Mouse (Mus musculus): ENCODE results near the gene Hoxb6.

The Hoxb6 gene

GRCm38 (mm10) chr11:96291681-96292564, at the start of gene Hoxb6:
Gene Hoxb6 (plus strand): TSS chr11:96292476.
- DNase-seq = no peak

GRCm38 (mm10) chr11:96250901-96251300, 41.4 kb upstream of the Hoxb6 start:
- no peak for DNase-seq

GRCm38 (mm10) chr11:96251480-96252031, 40.7 kb upstream of the Hoxb6 start:
- no peak for DNase-seq

DNA sequence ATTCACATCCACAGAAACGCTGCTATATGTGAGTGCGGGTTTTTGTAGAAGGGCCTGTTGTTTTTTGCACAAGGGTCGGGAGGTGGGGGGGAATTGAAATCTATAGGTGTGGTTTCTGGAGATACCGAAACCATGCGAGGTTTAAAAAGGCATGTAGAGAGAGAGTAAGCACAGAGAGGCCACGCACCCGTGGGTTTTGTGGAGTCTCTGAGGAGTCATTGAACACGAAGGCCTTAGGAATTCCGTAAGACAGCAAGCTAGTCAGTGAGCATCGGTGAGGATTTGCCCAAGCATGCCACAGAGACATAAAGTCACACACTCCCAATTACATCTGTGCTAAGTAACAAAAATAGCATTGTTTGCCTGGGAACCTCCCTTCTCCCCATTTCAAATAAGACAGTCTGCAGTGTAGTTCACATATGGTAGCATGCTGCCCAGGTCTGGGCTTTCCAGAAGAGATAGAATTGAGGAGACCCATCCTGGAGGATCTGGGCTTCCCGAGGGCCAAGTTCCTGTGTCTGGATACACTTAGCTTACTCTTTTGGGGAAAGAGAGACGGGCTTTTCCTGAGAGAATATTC, 39.6 kb upstream of the Hoxb6 start:
- no peak for DNase-seq

DNA sequence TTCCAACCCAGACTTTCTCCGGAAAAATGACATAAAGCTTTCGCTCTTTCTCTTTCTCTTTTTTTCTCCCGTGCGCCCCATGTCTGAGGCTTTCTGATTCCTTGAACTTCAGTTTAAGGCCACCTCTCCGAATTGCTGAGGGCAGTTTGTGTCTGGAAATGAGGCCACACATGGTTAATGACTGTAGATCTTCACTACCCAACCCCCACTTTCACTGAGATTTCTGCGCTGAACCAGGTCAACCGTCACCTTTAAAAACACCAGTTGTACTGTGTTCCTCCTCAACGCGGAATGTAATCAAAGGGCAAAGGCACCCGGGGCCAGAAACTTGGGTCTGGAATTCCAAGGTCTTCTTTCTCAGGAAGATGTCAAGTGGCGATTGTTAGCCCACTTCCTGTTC, 38.1 kb upstream of the Hoxb6 start:
- no peak for DNase-seq

DNA sequence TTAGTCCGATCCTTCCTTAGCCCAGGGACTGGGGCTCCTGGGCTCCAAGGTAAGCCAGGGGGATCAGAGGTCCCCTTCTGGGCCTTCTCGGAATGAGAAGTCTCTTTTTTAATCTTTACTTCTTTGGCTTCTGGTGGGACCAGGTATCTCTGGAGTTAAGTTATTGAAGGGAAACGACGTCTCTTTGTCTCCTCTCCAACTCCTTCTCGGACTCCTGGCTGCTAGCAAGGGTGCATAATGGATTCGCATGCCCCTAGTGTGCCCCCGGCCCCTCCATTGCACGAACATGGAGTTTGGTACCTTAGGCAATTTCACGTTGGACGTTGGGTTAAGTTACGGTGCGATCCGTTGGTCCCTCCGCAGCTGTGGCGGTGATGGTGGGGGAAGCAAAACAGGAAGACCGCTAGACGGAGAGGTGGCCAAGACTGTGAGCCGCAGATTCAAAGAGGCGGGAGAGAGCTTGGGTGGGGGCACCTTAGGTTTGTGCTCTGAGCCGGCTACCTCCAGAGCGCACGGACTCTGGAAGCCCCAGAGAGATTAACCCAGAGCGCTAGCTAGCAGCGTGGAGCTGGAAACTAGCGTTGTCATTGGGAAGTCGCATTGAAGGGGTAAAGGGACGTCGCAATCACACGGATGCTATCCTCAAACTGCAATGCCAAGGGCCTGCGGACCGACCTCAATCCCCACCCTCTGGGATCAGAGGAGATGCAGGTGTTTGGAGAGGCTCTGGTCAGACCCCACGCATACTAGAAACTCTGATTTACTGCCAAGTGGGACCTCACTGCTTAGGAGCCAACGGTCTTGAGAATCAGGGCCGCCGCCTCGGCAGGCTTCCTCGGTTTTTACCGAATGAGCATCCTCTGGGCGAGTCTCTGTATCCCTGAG, 36.9 kb upstream of the Hoxb6 start:
- DNase-seq = no peak

GRCm38 (mm10) chr11:96255996-96256445, 36.3 kb upstream of the Hoxb6 start:
- DNase-seq = no peak

DNA sequence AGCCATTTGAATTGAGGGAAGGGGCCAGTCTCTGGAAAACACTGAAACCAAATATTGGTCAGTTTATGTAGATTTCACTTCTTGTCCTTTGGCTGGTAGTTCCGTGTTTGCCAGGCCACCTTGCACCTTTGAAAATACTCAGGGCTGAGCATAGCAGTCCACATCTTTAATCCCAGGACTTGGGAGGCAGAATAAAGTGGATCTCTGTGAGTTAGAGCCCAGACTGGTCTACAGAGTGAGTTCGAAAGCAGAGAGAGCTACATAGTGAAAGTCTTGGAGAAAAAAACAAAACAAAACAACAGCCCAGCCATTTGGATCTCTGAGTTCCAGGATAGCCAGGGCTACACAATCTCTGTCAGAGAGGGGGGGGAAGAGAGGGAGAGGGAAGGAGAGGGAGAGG, 35.1 kb upstream of the Hoxb6 start:
- DNase-seq = no peak

- no peak for DNase-seq
Measured at GRCm38 (mm10) chr11:96259038-96259437, 33.2 kb upstream of the Hoxb6 start.

- no peak for DNase-seq
Measured at GRCm38 (mm10) chr11:96259511-96259910, 32.8 kb upstream of the Hoxb6 start.

DNA sequence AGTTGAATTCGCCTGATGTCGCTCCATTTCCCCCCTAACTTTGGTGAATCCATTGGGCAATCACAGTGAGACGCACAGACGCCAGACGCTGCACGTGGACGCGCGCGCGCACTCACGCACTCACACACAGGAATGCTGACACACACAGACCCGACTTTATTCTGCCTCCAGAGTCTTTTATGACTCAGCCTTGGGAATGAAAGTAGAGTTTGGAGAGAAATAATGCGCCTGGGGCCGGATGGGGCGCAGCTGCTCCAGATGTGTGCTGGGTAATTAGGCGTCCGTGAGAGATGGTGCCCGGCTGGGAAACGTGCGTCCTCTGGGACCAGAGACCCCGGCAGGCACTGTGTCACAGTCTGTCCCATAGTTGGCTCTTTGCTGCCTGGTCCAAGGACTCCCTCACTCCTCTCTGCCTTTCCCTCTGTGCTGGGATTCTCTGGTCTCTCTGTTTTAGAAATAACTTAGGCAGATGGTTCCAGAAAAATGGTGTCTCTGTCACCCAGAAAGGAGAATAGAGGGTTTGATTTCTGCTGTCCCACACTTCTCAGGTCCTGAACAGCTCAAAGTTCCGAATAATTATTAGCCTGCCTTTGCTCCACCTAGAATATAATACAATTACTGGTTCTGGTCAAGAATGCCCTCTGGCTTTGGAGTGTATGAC, 31.8 kb upstream of the Hoxb6 start:
- DNase-seq = peak; percentile 45

- peak; percentile 84 for DNase-seq
Measured at GRCm38 (mm10) chr11:96261323-96261890, 30.9 kb upstream of the Hoxb6 start.

- no peak for DNase-seq
Measured at GRCm38 (mm10) chr11:96262262-96262830, 29.9 kb upstream of the Hoxb6 start.

- DNase-seq = no peak
Measured at GRCm38 (mm10) chr11:96263636-96264389, 28.5 kb upstream of the Hoxb6 start.

DNA sequence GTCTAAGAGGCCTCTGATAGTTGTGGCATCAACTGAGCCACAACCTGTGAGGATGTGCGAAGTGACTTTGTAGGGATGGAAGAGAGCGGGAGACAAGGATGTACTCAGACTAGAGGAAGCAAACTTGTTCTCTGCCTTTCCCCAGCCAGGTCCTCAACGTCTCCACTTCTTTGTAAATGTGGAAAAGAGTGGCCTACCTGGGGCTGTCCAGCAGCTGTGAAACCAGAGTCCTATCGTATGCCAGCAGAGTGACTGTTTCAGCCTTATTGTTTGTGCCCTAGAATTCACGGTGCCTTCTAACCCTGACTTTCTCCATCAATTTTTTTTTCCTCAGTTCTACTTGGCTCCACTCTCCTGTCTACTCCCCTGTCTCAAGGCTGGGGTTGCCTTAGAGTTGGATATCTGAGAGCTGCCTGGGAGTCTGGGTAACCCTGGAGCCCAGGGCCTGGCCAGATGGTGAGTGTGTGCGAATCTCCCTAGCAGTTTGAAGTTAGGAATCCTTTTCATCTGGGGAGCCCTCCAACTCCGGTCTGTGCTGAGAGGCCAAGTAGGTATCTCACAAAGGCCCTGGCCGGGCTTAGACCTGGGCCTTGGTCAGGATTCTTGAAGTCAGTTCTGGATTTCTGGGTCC, 27.8 kb upstream of the Hoxb6 start:
- no peak for DNase-seq

- DNase-seq = no peak
Measured at GRCm38 (mm10) chr11:96265954-96266353, 26.3 kb upstream of the Hoxb6 start.

- DNase-seq = no peak
Measured at GRCm38 (mm10) chr11:96267021-96267920, 25.0 kb upstream of the Hoxb6 start.

DNA sequence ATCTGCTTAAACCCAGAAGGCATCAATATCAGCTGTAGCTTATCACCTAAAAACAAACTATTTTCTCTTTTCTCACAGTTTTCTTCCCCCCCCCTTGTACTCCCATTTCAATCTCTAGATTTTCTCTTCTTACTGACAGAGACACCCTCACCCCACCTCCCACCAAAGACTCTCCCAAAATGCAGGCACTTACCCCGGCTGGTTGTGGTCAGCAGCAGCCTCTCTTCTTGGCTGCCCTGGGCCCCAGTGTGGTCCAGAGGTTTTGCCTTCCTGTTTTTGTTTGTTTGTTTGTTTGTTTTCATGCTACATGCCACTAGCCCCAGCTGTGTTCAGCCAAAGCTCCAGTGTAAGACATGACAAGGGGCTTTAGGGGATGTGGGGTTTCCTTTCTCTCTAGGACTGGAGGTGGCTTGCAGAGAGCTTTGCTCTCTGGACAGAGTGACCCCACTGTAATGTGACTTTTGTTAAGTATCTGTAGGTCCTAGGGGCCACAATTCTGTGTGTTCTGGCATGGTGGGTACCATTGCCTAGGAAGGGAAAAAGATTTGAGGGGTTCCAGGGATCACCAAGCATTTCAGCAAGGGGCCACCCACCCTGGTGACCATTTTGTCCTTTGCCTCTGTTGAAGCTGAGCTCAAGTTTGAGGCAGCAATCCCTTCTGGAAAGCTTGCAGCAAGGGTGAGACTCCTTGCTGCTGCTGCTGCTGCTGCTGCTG, 24.1 kb upstream of the Hoxb6 start:
- DNase-seq = no peak

GRCm38 (mm10) chr11:96269869-96270268, 22.4 kb upstream of the Hoxb6 start:
- DNase-seq = peak; percentile 37
